Mouse (Mus musculus) kidney, adult 8-10 months (tissue): ENCODE measurements at regions not wholly inside any gene's neighbourhood (a gene's known extent, or its start where the extent isn't known, plus 50 kb on each side); places are given as distances from the start of the nearest gene placed in this dataset.

Source experiments
- DNase-seq, 2 experiments: peaks; one replicate each; pipeline ENCODE4 v3.0.0; 2022

DNA sequence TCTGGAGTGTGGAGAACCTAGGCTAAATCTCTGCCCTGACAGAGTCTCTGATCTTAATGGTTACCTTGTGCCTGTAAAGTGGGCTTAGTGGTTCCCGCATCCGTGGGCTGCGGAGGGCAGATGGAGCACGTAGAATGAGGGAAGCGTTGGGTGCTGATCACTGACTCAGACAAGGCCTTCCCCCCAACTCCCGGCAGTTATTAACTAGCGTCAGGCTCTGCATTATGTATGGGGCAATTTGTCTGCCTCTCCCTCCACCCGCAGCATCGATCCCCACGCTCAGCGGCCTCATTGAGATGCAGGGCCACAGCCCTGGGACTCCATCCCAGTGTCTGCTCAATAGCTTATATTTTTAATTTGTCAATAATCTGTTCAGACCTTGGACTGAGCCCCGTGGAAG lies 164.8 kb downstream of the Gm26897 start:
- DNase-seq, result no peak

- no peak for DNase-seq
Measured at GRCm38 (mm10) chr5:111901197-111901596, 167.5 kb downstream of the Gm26897 start.

- peak in 1 of 2 experiments; percentile 35 for DNase-seq
Measured at GRCm38 (mm10) chr5:111901678-111902077, 168.0 kb downstream of the Gm26897 start.

DNA sequence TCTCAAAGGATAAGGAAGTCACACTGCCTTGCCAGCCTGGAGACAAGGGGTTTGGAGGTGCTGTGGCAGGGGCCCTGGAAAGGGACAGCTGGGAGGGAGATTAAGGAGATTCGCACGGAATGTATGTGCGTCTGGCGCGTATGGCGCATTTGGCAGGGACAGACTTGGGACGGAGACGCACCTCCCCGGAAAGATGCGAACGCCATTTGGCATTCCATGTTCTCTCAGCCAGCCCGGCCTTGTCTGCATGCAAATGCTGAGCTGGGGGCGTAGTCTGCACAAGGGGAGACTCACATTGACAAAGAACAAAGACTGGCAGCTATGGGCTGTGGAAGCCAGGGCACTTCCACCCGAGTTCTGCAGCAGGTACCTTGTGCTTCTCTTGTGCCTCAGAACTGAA lies 174.4 kb downstream of the Gm26897 start:
- no peak for DNase-seq

- DNase-seq, result no peak
Measured at GRCm38 (mm10) chr5:111910514-111910913, 176.8 kb downstream of the Gm26897 start.

DNA sequence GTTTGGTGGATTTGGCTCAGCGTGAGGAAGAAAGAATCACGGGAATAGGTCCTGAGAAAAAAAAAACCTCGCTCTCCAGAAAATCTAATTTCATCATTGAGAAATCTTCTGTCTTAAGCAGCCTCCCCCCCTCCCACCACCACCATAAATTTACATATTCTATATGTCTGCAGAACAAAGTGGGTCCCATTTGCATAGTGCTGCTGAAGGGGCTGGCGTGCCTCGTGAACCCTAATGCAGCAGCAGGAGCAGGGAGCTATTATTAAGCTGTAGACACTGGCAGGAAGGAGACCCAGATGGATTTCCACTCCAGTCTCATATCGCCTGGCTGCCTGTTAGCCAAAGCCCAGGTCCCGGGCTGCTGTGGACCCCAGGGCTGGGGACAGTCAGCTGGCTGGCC lies 179.6 kb downstream of the Gm26897 start:
- no peak for DNase-seq

DNA sequence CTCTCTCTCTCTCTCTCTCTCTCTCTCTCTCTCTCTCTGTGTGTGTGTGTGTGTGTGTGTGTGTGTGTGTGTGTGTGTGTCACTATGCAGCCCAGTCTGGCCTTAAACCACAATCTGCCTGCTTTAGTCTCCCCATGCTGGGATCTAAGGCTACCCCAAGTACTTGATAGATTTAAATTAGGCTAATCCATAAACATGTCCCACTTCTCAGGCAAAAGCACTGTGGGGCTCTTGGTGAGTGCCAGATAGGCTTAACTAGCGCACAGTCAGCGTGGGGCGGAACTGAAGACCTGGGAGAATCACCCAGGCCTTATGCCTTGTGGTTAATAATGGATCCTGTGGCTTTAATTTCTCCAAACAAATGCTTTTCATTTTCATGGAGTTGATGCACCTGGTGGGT lies 180.6 kb downstream of the Gm26897 start:
- no peak for DNase-seq

DNA sequence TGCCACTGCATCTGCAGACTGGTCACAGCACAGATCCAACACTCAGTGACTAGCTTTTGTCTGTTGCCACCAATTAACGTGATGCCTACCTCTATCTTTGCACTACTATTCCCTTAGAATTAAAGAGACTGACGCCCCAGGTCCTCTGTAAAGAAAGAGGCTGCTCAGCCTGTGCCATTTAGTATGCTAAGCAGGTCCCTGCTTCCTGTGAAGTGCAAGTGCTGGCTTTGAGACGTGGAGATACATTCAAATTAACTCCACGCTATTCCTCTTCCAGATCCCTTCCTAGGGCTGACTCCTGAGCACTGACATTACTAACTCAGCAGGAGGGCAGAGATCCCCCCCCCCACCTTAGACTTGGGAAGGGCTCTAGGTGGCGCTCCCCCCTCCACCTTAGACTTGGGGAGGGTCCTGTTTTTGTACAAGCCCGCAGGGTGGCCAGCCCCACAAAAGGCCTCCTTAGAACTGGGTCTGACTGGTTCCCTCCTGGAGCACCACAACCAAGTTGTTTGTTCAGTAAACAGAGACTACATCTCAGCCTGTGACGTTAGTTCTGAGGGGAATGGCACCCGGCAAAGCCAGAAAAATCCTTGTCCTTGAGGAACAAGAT lies 184.0 kb downstream of the Gm26897 start:
- DNase-seq, result no peak

DNA sequence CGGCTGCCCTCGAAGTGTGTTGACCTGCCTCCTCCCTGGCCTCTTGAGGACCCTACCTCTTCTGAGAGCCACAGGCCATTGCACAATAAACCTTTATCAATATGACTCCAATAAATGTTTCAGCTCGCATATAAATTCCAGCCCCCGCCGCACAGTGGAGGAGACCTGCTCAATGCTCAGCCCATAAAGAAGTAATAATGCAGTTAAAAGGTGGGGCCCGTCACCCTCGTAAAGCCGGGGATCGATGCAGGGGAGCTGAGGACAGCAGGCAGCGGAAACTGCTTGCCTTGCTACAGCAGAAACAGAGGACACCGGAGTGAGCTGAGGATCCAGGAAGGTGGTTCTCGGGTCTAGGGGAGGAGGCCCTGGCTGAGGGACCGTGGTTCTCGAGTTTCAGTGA lies 185.2 kb downstream of the Gm26897 start:
- DNase-seq, result no peak

- DNase-seq, result no peak
Measured at GRCm38 (mm10) chr5:111922991-111923701, 189.4 kb downstream of the Gm26897 start.

DNA sequence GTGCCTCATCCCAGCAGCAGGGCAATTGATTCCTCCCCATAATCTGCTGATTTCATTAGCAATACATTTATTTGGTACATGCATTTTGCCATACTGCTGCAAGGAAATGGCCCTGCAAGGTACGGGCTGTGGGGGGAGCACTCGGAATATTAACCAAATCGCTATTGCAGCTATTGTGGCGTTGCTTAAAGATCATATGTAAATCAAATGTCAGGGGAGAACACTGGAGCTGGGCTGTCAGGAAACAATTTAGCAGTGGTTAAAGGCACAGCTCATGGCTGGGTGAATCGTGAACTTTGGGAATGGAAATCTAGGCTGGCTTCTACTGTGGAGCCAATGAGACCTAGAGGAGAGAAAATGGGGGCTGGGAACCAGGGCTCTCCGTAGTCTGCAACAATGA lies 192.0 kb downstream of the Gm26897 start:
- no peak for DNase-seq

DNA sequence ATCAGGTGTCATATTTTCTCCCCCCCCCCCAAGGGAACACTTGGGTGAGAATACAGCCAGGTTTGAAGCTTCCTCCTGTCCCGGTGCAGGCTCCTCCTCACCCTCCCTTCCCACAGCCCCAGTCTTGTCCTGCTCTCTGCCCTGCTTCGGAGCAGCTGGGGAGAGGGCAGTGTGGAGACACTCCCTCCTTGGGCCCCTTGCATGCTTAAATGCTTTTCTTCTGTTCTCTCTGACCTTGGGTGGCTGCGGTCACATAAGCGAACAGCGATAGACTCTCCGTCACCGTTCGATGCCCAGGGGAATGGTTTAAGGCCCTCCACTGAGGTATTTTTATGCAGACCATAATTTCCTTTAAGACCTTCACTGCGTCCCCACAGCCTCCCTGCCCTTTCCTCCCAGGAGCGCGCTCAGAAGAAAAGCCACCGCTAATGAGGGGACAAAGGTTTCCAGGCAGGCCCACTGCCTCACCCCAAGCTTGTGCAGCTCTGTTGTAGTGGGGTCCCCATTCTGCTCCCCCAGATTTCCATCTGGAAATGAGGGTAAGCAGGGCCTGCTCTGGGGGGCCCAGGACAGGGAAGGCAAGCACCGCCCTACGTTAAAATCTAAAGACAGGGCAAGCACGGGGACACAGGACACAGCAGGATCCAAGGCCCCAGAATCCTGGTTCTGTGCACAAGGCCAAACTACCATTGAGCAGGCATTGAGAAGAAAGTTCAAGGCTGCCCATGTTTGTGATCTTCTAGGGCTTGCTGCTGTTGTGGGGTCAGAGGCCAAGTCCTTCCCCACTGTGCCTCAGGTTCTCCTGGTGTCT lies 195.7 kb downstream of the Gm26897 start:
- no peak for DNase-seq

- no peak for DNase-seq
Measured at GRCm38 (mm10) chr5:111929991-111930339, 196.2 kb downstream of the Gm26897 start.

DNA sequence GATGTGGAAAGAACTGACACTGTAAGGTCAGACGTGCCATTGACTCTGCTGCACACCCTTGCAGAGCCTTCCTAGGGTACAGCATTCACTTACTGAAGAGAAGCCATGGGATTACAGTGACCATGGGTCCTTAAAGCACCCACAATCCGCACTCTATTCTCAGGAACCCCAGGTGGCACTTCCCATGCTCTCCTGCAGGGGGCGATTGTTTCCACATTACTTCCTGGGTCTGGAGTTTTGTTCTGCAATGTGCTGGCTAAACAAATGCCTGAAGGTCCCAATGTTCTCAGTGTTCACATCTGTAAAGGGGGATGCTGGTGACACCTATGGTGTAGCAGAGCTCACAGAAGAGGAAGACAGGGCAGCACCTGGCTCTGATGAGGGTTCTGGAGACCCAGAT lies 198.0 kb downstream of the Gm26897 start:
- DNase-seq, result no peak

DNA sequence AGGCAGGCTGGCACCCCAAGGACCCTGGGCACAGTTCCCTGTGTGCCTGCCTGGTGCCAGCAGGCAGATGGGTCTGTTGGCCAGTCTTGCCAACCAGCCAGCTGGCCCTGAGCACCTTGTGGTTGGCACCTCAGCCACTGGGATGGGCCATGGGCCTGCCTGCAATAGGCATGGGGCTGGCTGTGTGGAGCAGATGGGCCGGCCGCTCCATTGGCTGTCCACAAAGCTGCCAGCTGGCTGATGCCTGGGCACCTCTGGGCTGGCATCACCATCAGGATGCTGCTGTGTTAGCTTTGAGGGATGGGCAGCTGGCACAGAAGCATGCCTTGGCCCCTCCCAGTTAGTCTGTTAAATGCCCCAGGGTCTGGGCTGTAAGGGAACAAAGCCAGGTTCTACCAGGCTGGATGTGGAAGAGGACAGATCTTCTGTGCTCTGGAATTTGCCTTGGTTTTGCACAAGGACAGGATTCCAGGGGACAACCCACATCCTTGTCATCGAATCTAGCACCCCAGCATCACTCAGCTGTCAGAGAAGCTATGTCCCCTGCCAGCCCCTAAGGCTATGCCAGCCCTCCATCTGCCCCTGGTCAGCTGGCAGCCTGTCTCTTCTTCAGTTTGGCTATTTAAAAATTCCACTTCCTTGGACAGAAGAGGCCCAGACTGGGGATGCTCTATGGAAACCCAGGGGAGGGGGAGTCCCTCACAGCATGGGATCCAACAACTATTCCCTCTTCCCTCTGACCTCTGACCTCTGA lies 201.8 kb downstream of the Gm26897 start:
- DNase-seq, result no peak

DNA sequence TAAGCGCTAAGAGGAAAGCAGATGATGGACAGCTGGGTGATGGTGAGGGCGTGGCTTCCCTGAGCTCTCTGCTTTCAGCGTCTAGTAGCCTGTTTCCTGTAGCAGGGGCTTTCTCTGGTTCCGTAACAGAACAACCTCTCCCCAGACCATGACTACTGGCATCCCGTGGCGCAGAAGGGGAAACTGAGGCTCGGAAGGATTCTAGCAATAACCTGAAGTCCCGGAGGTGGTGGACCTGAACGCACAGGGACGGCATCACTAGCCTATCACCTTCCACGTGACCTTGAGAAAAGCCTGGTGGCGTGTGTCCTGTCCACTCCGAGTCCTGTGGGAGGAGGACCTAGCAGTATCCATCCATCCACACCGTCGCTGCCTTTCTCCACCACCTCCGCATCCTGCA lies 208.1 kb downstream of the Gm26897 start:
- DNase-seq, result no peak

GRCm38 (mm10) chr5:111942792-111943191 lies 209.1 kb downstream of the Gm26897 start:
- no peak for DNase-seq

GRCm38 (mm10) chr5:111943337-111944162 lies 209.8 kb downstream of the Gm26897 start:
- DNase-seq, result no peak

GRCm38 (mm10) chr5:111944273-111944971 lies 210.7 kb downstream of the Gm26897 start:
- no peak for DNase-seq

DNA sequence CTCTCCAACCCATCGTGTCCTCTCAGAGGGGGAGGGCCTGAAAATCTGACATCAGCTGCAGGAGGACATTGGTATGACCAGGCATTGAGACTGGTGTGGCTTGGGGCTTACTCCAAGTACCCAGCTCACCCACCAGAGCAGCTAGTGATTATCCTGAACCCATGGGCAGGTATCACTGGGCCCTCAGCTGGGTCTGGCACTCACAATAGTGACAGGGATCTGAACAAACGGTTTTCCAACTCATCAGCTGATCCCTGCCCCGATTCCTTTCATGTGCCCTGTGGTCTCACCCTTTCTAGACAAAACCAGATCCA lies 211.2 kb downstream of the Gm26897 start:
- DNase-seq, result no peak

- DNase-seq, result no peak
Measured at GRCm38 (mm10) chr5:111946281-111946680, 212.6 kb downstream of the Gm26897 start.

GRCm38 (mm10) chr5:111957698-111958097 lies 224.0 kb downstream of the Gm26897 start:
- DNase-seq, result no peak
